Mouse (Mus musculus) urinary bladder, postnatal 14 days (tissue): ENCODE data around the gene Taok3.

Source experiments
- DNase-seq: peaks from one replicate; pipeline ENCODE4 v3.0.0; 2021; ENCODE audit warnings: low spot score

The Taok3 gene

DNA sequence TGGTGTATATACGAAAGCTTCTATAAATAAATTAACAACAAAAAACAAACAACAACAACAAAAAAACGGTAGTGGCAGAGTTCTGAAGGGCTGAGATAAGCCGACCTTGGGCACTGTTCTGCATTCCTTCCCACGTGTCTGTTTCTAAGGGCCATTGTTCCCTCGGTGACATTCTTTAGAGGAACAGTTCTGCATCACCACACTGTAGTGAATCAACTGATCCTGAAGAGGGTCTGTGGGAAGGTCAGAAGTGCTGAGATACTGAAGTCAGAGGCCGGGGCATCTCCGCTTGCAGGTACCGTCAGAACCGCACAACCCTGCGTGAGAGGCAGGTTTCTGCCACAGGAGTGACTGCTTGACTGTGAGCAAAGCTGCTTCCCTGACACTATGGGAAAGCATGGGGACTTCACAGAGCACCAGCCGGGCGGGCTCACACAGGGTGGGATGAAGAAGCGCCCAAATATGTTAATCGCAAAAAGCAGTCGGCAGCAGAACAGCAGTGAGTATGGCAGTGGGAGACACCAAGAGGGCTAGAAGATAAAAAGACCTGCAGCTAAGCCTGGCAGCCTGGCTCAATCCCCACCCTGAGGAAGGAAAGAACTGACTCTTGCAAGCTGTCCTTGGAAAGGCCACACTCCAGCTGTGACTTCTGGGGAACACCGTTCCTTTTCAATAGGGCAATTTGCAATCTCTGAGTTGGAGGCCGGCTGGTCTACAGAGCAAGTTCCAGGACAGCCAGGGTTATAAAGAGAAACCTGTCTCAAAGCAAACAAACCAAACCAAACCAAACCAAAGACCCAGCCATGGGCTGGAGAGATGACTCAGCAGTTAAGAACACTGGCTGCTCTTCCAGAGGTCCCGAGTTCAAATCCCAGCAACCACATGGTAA is 184.0 kb downstream of the Taok3 start:
- DNase-seq = no peak

- peak; percentile 90 for DNase-seq
These were observed 185.0 kb downstream of the Taok3 start for GRCm38 (mm10) chr5:117304947-117305346.

DNA sequence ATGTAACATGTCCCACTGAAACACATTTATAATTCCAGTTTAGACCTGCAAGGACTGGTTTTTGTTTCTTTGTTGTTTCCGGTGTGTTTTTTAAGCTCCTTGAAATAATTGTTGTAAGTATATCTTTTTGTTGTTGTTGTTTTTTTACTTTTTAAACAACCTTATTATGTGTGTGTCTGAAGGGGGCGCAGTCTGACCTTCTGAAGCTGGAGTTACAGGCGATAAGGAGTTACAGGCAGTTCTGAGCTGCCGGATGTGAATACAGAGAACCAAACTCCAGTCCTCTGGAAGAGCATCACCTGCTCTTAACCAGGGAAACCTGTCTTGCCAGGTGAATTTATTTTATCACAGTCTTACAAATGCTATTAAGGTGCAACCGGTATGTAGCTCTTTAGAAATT is 185.8 kb downstream of the Taok3 start:
- DNase-seq = no peak

DNA sequence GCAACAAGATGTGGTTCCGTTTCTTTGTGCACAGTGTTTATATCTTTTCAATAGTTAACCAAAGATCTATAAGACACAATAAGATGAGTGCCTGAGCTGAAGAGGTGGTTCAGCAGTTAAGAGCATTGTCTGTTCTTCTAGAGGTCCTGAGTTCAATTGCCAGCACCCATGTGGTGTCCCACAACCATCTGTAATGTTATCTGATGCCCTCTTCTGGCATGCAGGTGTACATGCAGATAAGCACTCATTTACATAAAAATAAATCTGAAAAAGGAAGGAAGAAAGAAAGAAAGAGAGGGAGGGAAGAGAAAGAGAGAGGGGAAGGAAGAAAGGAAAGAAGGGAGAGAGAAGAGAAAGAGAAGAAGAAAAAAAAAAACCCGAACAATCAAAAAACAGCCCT is 186.9 kb downstream of the Taok3 start:
- DNase-seq = no peak

- DNase-seq = peak; percentile 86
These were observed 187.8 kb downstream of the Taok3 start for GRCm38 (mm10) chr5:117307699-117308098.

DNA sequence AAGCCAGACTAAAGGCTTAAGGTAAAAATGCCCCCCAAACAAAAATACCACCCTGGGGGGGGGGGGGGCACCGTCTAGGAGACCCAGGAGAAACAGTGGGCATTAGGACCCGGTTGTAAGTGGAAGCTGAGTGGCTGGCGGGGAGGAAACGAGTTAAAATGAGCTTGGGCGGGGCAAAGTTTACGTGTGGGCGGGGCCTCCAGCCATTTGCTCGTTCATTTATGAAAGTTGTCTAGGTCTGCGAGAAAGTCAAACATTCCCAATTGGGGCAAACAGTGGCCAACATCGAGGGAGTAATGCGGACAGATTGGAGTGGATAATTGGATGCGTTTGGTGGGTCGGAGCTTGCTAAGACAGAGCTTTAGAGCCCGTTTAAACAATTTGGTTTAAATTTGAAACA is 193.5 kb downstream of the Taok3 start:
- peak; percentile 84 for DNase-seq

DNA sequence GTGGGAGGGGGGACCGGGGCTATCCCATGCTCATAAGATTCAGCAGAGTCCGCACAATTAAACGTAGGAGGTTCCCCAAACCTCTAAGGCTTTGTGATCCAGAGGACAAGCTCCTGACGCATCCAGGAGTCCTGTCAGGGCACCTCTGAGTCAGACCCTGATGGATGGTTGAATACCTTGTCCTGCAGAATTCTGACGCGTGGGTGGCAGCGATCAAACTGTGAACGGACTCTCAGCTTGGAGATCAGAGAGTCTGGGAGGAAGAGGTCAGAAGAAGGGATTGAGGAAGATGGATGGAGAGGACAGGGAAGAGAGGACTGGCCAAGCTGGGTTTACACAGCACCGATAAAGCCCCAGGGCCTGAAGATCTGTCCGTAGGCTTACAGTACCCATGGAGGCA is 194.0 kb downstream of the Taok3 start:
- DNase-seq = no peak

DNA sequence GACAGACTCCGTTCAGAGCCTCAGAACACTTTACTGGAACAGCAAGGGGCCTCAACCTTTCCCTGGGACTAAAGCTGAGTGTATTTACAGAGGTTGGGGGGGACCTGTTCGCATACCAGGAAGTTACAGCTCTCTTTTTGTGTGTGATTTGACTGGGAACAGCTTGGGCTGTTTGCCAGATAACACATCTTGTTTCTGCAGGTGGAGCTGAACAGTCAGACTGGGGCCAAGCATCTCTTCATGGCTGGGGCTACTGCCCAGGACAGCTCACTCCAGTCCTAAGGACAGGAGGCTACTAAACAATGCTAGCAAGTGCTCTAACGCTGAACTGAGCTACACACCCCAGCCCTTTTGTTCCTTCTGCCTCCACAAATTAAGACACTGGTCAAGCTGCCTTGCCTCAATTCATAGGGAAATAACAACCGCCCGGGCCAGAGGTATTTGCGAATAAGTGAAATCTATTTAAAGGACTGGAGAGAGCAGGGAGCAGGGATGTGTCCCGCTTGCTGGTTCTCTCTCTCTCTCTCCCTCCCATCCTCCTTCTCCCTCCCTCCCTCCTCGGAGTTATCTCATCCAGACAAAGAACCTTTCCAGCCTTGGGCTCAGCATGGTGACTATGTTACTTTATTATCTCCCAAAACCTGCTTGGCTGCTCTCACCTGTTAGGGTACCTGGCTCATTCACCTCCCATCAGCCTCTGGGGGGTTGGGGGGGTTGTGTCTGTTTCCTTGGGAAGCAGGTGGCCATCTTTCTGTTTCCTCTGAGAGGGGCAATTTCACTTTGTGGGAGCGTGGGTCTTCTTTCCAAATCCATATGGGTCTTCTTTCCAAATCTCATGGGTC is 194.9 kb downstream of the Taok3 start:
- DNase-seq = peak; percentile 58

DNA sequence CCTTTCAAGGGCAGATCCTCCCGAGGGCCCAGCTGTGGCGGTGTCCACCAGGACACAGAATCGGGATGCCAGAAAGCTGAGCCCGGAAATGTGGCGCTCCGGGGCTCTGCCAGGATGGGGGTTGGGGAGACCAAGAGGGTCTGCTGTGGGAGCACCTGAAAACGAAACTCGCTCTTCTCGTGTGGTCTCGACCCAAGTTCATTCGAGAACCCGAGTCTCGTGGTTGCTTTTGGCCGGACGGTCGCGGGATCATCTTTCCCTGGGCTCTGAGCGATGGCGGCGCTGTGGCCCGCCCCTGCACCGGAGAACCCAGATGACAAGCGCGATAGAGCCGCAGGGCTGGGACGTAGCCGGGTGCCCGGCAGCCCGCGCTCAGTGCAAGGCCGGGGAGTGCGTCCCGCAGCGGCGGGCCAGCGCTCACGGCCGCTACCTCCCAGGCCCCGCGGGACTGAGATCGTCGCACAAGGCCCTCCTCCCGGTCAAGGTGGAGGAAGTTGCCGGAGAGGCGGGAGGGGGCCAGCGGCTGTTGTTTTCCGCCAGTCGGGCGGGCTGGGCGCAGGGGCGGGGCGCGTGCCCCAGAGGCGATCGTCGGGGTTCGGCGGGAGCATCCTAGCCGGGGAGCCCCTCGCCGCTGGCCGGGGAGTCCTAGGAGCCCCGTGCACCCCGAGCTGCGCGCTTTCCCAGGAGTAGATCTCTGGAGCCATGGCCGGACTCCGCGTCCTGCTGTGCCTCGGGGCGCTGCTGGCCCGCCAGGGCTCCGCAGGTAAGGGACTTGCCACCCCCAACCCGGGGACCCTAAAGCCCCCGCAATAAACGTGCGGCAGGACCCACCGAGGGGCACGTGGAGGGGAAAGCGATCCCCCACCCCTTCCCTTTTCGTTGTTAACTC is 199.1 kb downstream of the Taok3 start, which contains the start of gene Vsig10:
Gene Vsig10, plus strand, starts transcription at position 343 of the 889 bp plus-strand sequence.
- DNase-seq = peak; percentile 75

DNA sequence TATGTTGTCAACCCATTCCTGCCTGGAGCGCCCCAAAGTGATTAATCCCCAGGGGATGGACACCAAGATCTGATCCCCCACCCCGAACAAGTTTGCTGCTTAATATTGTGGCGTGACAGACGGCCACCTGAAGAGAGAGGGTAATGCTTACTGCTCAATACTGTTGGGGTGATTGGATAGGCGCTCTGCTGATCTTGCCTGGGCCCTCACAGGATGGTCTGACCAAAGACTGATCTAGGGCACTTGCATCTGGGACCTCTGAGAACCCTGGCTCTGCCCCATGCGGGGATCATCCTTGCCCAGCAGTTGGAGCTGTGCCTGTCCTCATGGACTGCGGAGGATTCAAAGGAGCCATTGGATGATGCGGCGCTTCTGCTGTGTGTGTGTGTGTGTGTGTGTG is 203.8 kb downstream of the Taok3 start:
- DNase-seq = no peak
